In genomic region chr6:113697222-113698205, GRCm38 (mm10) we compare ENCODE assay signal across 8 mouse cellular contexts. TPM values are rescaled to one million over a fixed set of nuclear protein-coding genes. Genes with fewer than 3 reads are reported as not detected.
DNase-seq lines count a peak whose midpoint lies in the region; ATAC-seq lines count a peak whose summit lies in the region.

No protein-coding gene starts in this region.

- no peaks in the 10 kb centered on the region for H3K9me3 ChIP-seq in embryonic facial prominence, embryonic 12.5 days
- no peaks in the 10 kb centered on the region for H3K9me3 ChIP-seq in heart, embryonic 15.5 days (replicated peaks)
- H3K9me3 ChIP-seq in limb, embryonic 11.5 days (ENCODE audit: control insufficient read depth, low read length) = no peaks in the 10 kb centered on the region
- no peaks in the 10 kb centered on the region for H3K9me3 ChIP-seq in midbrain, embryonic 14.5 days (ENCODE audit: control insufficient read depth, low read length)

- H3K27me3 ChIP-seq in embryonic facial prominence, embryonic 12.5 days = no peaks in the 10 kb centered on the region
- H3K27me3 ChIP-seq in heart, embryonic 15.5 days = no peaks in the 10 kb centered on the region
- H3K27me3 ChIP-seq in limb, embryonic 11.5 days (ENCODE audit: control insufficient read depth, insufficient read depth, low read length) = no peaks in the 10 kb centered on the region
- H3K27me3 ChIP-seq in midbrain, embryonic 14.5 days (ENCODE audit: control insufficient read depth, insufficient read depth, low read length) = no peaks in the 10 kb centered on the region

- ATAC-seq in cerebellum, adult (ENCODE audit: insufficient number of reproducible peaks, low FRiP score, low TSS enrichment) = peak; percentile 38; the same call in 1 of the 2 replicates
- peak; percentile 78 for ATAC-seq in embryonic facial prominence, embryonic 12.5 days (ENCODE audit: insufficient number of reproducible peaks, insufficient read depth, low FRiP score, low TSS enrichment)
- ATAC-seq in heart, embryonic 15.5 days (replicated peaks; ENCODE audit: insufficient number of reproducible peaks, insufficient read depth, low FRiP score, low read depth) = peak; percentile 3; the same call in 1 of the 2 replicates
- no peak for ATAC-seq in limb, embryonic 11.5 days (ENCODE audit: insufficient number of reproducible peaks, low FRiP score, low TSS enrichment, low read depth)
- ATAC-seq in midbrain, embryonic 14.5 days (ENCODE audit: low FRiP score, low TSS enrichment) = peak; percentile 65; the same call in 1 of the 2 replicates

- peak overlapping the region; percentile 82 for H3K27ac ChIP-seq in embryonic facial prominence, embryonic 12.5 days
- peak overlapping the region; percentile 97 for H3K27ac ChIP-seq in heart, embryonic 15.5 days
- peak overlapping the region; percentile 84 for H3K27ac ChIP-seq in limb, embryonic 11.5 days (replicated peaks; ENCODE audit: low read depth, low read length)
- peak overlapping the region; percentile 83 for H3K27ac ChIP-seq in midbrain, embryonic 14.5 days (replicated peaks; ENCODE audit: low read depth, low read length)

- H3K4me1 ChIP-seq in embryonic facial prominence, embryonic 12.5 days = peaks cover 13% of the 10 kb centered on the region
- peaks cover 37% of the 10 kb centered on the region for H3K4me1 ChIP-seq in heart, embryonic 15.5 days (replicated peaks)
- H3K4me1 ChIP-seq in limb, embryonic 11.5 days (ENCODE audit: control insufficient read depth, insufficient read depth, low read length) = peaks cover 10% of the 10 kb centered on the region
- peaks cover 15% of the 10 kb centered on the region for H3K4me1 ChIP-seq in midbrain, embryonic 14.5 days (ENCODE audit: control insufficient read depth, insufficient read depth, low read length)

- peak overlapping the region; percentile 86 for H3K4me3 ChIP-seq in embryonic facial prominence, embryonic 12.5 days
- H3K4me3 ChIP-seq in heart, embryonic 15.5 days = peak overlapping the region; percentile 75
- H3K4me3 ChIP-seq in limb, embryonic 11.5 days (ENCODE audit: low read depth, low read length) = peak overlapping the region; percentile 92
- peak overlapping the region; percentile 86 for H3K4me3 ChIP-seq in midbrain, embryonic 14.5 days (replicated peaks; ENCODE audit: low read depth, low read length)

- no peak for DNase-seq in cerebellum, postnatal 36 days
- peak; percentile 38 for DNase-seq in T-cell, adult 2 months (ENCODE audit: low spot score)
- DNase-seq in limb, embryonic 11.5 days (ENCODE audit: low spot score) = peak; percentile 44
- peak; percentile 78 for DNase-seq in midbrain, embryonic 14.5 days
- DNase-seq in thymus, adult 18-20 months = peak; percentile 35 to 42

- under 1% methylated on average over 107 of the region's 113 CpGs for WGBS in embryonic facial prominence, embryonic 12.5 days
- WGBS in heart, embryonic 15.5 days = under 1% methylated on average over 113 of the region's 113 CpGs
- under 1% methylated on average over 94 of the region's 113 CpGs for WGBS in limb, embryonic 11.5 days
- WGBS in midbrain, embryonic 14.5 days = under 1% methylated on average over 110 of the region's 113 CpGs

- H3K9ac ChIP-seq in embryonic facial prominence, embryonic 12.5 days = peak overlapping the region; percentile 82
- peak overlapping the region; percentile 77 for H3K9ac ChIP-seq in heart, embryonic 15.5 days
- peak overlapping the region; percentile 75 for H3K9ac ChIP-seq in limb, embryonic 11.5 days (ENCODE audit: low read length)
- H3K9ac ChIP-seq in midbrain, embryonic 14.5 days (replicated peaks; ENCODE audit: low read length) = peak overlapping the region; percentile 73

- H3K4me2 ChIP-seq in embryonic facial prominence, embryonic 12.5 days (replicated peaks) = peak overlapping the region; percentile 86
- peak overlapping the region; percentile 93 for H3K4me2 ChIP-seq in heart, embryonic 15.5 days
- H3K4me2 ChIP-seq in limb, embryonic 11.5 days (ENCODE audit: low read depth, severe bottlenecking) = peak overlapping the region; percentile 98
- peak overlapping the region; percentile 99 for H3K4me2 ChIP-seq in midbrain, embryonic 14.5 days (ENCODE audit: low read length)

- peaks cover 31% of the 10 kb centered on the region for H3K36me3 ChIP-seq in embryonic facial prominence, embryonic 12.5 days
- peaks cover 20% of the 10 kb centered on the region for H3K36me3 ChIP-seq in heart, embryonic 15.5 days
- peaks cover 7% of the 10 kb centered on the region for H3K36me3 ChIP-seq in limb, embryonic 11.5 days (ENCODE audit: control insufficient read depth, insufficient read depth, low read length)
- peaks cover 23% of the 10 kb centered on the region for H3K36me3 ChIP-seq in midbrain, embryonic 14.5 days (ENCODE audit: control insufficient read depth, insufficient read depth, low read length)

RNA-seq across cellular contexts. Expression of gene Tatdn2, which starts 0.7 kb away (rescaled TPM):
- polyA plus RNA-seq in embryonic facial prominence, embryonic 12.5 days (2016; fragmentation: Nextera tagmentation; extraction: Ambion mirVana) = 0.61 and 0.95 TPM in 2 replicates
- polyA plus RNA-seq in heart, embryonic 15.5 days (2015; fragmentation: Nextera tagmentation; extraction: Ambion mirVana) = 0.77 and 0.85 TPM in 2 replicates
- polyA plus RNA-seq in limb, embryonic 11.5 days (2014; fragmentation: Nextera tagmentation; extraction: Ambion mirVana) = 1.1 and 1.6 TPM in 2 replicates
- polyA plus RNA-seq in midbrain, embryonic 14.5 days (2014; fragmentation: Nextera tagmentation; extraction: Ambion mirVana) = 2.1 and 3.3 TPM in 2 replicates

RNA-seq across cellular contexts. Expression of gene Ghrl, which starts 22.2 kb away (rescaled TPM):
- 0.37 TPM in 1 of 2 replicates, not detected in the other for polyA plus RNA-seq in embryonic facial prominence, embryonic 12.5 days (2016; fragmentation: Nextera tagmentation; extraction: Ambion mirVana)
- 0.30 TPM in 1 of 2 replicates, not detected in the other for polyA plus RNA-seq in heart, embryonic 15.5 days (2015; fragmentation: Nextera tagmentation; extraction: Ambion mirVana)
- 0.72 and 1.3 TPM in 2 replicates for polyA plus RNA-seq in limb, embryonic 11.5 days (2014; fragmentation: Nextera tagmentation; extraction: Ambion mirVana)
- polyA plus RNA-seq in midbrain, embryonic 14.5 days (2014; fragmentation: Nextera tagmentation; extraction: Ambion mirVana) = 0.42 and 0.63 TPM in 2 replicates

RNA-seq across cellular contexts. Expression of gene Sec13, which starts 43.0 kb away (rescaled TPM):
- polyA plus RNA-seq in embryonic facial prominence, embryonic 12.5 days (2016; fragmentation: Nextera tagmentation; extraction: Ambion mirVana) = 268 and 282 TPM in 2 replicates
- polyA plus RNA-seq in heart, embryonic 15.5 days (2015; fragmentation: Nextera tagmentation; extraction: Ambion mirVana) = 160 and 194 TPM in 2 replicates
- 307 and 308 TPM in 2 replicates for polyA plus RNA-seq in limb, embryonic 11.5 days (2014; fragmentation: Nextera tagmentation; extraction: Ambion mirVana)
- 205 and 211 TPM in 2 replicates for polyA plus RNA-seq in midbrain, embryonic 14.5 days (2014; fragmentation: Nextera tagmentation; extraction: Ambion mirVana)

RNA-seq across cellular contexts. Expression of gene Irak2, which starts 59.2 kb away (rescaled TPM):
- polyA plus RNA-seq in embryonic facial prominence, embryonic 12.5 days (2016; fragmentation: Nextera tagmentation; extraction: Ambion mirVana) = 3.0 and 3.7 TPM in 2 replicates
- polyA plus RNA-seq in heart, embryonic 15.5 days (2015; fragmentation: Nextera tagmentation; extraction: Ambion mirVana) = 4.7 and 5.6 TPM in 2 replicates
- 2.9 and 3.9 TPM in 2 replicates for polyA plus RNA-seq in limb, embryonic 11.5 days (2014; fragmentation: Nextera tagmentation; extraction: Ambion mirVana)
- polyA plus RNA-seq in midbrain, embryonic 14.5 days (2014; fragmentation: Nextera tagmentation; extraction: Ambion mirVana) = 0.42 and 1.0 TPM in 2 replicates

Comparison
In these comparisons a context has a peak if more than half of its experiments do, and no peak if none do; other contexts are left out.
1. DNase-seq: peak in T-cell, adult 2 months (single experiment), limb, embryonic 11.5 days (single experiment), midbrain, embryonic 14.5 days (single experiment) and thymus, adult 18-20 months (2 of 2); none in cerebellum, postnatal 36 days (0 of 2).
2. Peak in every context shown above with its lines, with median percentiles within 50 percentile points of each other: H3K27ac ChIP-seq, H3K4me2 ChIP-seq, H3K4me3 ChIP-seq and H3K9ac ChIP-seq.